Mouse (Mus musculus): ENCODE measurements around the gene Rfc4. TPM values are rescaled to one million over a fixed set of nuclear protein-coding genes. Genes with fewer than 3 reads are reported as not detected.

Gene Rfc4
- total RNA-seq, 2 experiments from 2014 or later = 8.3 to 10.1 TPM

DNA sequence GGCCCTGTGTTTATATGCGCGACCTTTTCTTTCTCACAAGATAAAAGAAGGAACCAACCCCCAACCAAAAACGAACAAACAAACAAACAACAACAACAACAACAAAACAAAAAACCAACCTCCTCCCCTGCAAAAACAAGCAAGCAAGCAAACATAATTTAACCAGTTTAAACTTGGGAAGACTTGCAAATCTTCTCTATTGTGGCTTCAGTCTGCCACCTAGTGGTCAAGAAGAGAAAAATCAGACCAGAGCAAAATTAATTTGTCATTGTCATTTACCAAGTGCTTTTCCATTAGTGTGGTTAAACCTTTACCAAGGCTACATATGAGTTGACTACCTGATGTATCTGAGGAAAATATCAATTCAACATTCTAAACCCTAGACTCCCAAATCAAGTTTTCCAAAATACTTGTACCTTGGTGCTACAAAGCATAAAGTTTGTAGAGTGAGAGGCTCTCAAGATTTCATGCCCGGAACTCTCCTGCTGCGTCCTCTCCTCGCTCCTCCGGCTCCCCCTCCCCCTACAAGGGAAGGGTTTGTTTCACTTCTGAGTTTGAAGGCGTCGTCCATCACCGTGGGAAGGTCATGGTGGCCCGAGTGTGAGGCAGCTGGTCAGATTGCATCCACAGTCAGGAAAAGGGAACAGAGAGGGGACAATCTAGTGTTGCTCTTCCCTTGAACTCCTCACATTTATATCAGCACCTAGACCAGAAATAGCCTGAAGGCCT lies 8.0 kb upstream of the Rfc4 start:
- DNase-seq = peak; percentile 16 to 26

DNA sequence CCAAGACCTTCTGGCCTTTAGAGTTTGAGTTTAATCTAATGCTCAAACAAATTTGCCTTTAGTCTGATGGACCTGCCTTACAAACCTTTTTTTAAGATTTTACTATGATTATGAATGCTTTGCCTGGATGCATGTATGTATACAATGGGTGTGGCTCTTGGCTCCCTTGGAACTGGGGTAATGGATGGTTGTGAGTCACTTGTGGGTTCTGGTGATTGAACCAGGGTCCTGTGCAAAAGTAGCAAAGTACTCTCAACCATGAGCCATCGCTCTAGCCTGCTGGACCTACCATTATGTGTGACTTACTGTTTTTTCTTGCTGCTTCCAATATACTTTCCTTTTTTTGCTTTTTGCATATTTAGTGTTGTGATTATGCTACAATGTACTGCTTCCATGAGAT lies 4.8 kb upstream of the Rfc4 start:
- no peak for DNase-seq

GRCm38 (mm10) chr16:23130303-23130702 lies 2.8 kb upstream of the Rfc4 start:
- DNase-seq = no peak

- DNase-seq = no peak
These were observed 245 bp downstream of the Rfc4 start for GRCm38 (mm10) chr16:23127311-23127672.

GRCm38 (mm10) chr16:23124398-23124797 lies 3.1 kb downstream of the Rfc4 start:
- no peak for DNase-seq

- no peak for DNase-seq
These were observed 4.4 kb downstream of the Rfc4 start for GRCm38 (mm10) chr16:23123104-23123503.

DNA sequence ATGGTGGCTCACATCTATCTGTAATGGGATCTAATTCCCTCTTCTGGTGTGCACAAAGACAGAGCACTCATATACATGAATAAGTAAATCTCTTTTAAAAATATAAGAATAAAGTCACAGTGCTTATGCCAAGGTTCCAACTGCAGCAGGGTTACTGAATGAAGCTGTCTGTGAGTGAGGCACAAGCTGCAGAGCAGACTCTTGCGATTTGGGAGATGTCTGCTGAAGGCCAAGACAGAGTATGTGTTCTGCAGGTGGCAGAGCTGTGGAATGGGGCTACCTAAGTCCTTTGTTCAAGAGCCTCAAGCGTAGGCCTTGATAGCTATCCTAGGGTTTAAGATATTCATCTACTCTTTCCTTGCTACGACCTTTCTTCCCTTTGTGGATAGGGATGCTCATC lies 5.1 kb downstream of the Rfc4 start:
- no peak for DNase-seq

GRCm38 (mm10) chr16:23117173-23117572 lies 10.4 kb downstream of the Rfc4 start:
- DNase-seq = no peak

DNA sequence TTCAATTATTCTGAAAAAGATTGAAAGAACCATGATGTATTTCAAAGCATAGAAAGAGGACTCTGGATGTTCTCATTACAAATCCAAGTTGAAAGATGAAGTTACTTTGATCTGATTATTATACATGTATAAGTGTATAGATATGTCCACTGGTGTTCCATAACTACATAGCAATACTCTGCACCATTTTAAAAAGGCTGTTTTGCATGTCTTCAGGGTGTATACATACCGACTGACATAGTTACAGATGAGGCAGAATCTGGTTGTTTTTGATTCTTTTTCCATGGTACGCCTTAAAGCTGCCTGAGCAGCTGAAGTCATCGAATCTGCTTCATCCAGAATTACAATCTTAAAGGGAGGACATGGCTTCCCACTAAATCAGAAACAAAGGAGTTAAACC lies 12.1 kb downstream of the Rfc4 start:
- DNase-seq = no peak

- no peak for DNase-seq
These were observed 13.0 kb downstream of the Rfc4 start for GRCm38 (mm10) chr16:23114339-23115171.

DNA sequence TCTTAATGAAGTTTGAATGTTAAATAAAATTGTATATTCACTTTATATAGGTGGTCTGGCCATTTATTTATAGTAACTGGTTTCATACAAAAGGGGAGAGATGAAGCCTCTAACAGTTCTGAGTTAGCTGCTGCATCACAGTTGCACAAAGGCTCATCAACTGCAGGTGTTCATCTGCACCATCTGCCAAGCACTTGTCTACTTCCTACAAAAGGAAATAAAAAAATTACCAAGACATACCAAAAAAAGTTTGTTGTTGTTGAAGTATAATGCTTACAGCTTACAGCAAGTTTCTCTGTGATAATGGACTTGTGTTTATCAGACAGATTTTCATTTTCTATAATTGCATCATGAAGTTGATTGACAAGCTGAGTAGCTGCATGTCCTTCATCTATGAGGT lies 13.6 kb downstream of the Rfc4 start:
- DNase-seq = no peak

DNA sequence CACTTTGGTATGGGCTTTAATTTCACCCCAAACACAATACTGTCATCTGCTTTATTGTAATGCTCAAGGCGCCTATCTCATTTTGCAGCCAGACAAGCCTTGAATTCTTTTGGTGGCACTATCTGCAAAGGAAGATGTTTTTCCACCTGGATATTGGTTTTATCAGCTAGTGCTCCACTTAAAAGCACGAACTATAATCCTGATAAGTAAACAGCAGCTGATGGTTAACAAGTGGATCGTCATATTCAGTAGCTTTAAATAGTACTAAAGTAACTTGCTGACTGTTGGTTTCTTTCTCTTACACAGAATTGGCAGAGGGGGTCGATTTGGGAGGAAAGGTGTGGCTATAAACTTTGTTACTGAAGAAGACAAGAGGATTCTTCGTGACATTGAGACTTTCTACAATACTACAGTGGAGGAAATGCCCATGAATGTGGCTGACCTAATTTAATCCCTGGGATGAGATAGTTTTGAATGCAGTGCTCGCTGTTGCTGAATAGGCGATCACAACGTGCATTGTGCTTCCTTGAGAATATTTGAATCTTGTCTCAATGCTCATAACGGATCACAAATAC lies 14.6 kb downstream of the Rfc4 start:
- no peak for DNase-seq

GRCm38 (mm10) chr16:23112348-23112747 lies 15.2 kb downstream of the Rfc4 start:
- DNase-seq = no peak

GRCm38 (mm10) chr16:23109350-23110280 lies 17.9 kb downstream of the Rfc4 start:
- no peak for DNase-seq

GRCm38 (mm10) chr16:23108943-23109342 lies 18.6 kb downstream of the Rfc4 start:
- DNase-seq = peak in 1 of 2 experiments; percentile 5

DNA sequence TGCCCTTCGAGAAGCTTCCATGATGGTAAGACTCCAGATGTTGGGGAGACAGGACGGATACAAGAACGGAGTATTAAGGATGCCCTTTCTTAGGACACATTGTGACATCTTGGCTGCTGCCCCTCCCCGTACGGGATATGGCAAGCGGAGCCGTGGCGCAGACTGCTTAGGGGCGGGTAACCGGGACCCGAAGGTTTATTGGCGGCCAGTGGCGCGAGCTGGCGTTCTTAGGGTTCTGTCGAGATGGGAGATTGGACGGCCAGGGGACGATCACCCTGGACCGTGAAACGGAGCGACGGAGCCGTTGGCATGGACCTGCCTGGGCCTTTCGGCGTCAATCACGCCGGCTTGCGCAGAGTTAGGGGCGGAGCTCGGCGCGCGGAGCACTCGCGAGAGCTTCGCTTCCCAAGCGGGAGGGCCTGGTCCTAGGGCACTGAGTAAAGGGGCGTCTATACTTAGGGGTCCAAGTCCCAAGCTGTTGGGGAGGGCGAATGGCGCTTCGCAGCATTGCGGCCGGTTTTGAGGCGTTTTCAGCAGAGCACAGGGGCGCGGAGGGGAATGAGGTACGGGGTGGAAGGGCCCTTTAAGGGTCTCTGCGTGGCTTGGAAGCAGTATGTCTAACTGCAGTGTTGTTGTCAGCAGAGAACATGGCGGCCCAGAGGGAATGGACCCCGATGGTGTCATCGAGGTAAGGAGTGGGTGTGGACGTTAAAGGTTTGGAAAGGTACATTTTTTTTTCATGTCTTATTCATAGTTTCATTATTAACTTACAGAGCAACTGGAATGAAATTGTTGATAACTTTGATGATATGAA lies 19.4 kb downstream of the Rfc4 start:
- peak; percentile 87 to 88 for DNase-seq

DNA sequence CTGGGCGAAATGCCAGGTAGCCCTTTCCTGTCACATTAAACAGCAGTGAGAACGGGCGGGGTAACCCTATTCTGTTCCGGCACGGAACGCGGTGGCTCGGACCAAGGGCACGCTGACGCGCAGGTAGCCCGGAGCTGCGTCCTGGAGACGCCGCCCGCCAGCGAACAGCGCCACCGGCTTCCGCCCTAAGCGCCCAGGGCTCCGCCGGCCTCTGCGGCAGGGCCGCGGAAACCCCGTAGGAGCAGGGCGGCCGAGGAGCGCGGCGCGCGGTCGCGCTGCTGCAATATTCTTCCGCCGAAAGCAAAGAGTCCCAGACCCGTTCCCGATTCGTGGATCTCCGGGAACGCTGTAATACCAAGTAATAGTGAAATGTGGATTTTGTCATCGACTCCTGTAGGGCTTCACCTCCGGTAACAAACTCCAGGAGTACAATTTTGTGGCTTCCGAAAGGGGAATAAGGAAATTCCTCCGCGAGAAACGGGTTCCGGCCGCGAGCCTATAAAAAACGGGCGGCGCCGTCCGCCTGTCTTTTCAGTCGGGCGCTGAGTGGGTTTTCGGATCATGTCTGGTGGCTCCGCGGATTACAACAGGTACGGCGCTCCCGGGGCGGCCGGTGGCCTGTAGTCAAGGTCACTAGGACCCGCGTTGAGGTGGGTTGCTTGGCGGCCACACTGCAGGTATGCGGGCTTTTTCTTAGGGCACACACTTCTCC lies 20.1 kb downstream of the Rfc4 start, which contains the start of gene Eif4a2:
Eif4a2 (plus strand) TSS at position 214 of the 712 bp plus-strand sequence.
- DNase-seq = peak; percentile 95

DNA sequence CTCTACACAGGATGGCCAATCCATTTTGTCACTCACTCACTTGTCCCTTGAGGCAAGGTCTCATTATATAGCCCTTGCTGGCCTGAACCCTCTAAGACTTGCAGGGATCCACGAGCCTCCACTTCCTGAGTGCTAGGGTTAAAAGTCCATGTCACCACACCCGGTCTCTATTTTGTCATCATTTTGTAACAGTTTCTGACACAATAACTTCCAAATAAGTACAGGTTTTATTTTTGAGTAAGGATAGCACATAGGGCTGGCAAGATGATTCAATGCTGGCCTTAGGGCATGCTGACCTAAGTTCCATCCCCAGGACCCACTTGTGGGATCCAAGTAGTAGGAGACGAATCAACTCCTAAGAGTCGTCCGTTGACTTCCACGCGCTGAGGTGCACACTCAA lies 21.4 kb downstream of the Rfc4 start:
- DNase-seq = peak in 1 of 2 experiments; percentile 18

DNA sequence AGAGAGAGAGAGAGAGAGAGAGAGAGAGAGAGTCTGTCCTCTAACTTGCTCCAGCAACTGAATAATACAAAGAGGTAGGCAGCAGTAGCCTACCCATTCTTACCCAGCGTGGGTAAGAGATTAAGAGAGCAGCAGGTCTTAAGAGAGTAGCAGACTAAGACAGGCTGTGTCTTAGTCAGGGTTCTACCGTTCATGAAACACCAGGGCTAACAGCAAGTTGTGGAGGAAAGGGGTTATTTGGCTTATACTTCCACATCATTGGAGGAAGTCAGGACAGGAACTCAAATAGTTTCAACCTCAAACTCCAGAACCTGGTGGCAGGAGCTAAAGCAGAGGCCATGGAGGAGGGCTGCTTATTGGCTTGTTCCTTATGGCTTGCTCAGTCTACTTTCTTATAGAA lies 23.7 kb downstream of the Rfc4 start:
- DNase-seq = peak in 1 of 2 experiments; percentile 3

GRCm38 (mm10) chr16:23103038-23103745 lies 24.3 kb downstream of the Rfc4 start:
- peak in 1 of 2 experiments; percentile 34 for DNase-seq

All from heart, adult 18-20 months (tissue).